Mouse (Mus musculus) lung, adult 2 months (tissue): ENCODE results near the gene Vamp2.

ENCODE experiments used
- CTCF ChIP-seq: fragments of 200-500 bp; IDR thresholded peaks from 2 replicates; pipeline ENCODE4 v1.5.1; 2011; ENCODE audit warnings: mild to moderate bottlenecking, low read length, control low read depth; ENCODE audit not compliant: insufficient read depth
- POLR2A ChIP-seq: fragments of 200-500 bp; IDR thresholded peaks from 2 replicates; pipeline ENCODE4 v1.6.1; 2011; ENCODE audit warnings: low read depth, mild to moderate bottlenecking, control low read depth, low read length, borderline replicate concordance; ENCODE audit errors: extremely low read depth

GRCm38 (mm10) chr11:69087082-69087481 lies 1.2 kb upstream of the Vamp2 start:
- TF ChIP-seq CTCF (no peak), POLR2A (no peak)
